Mouse (Mus musculus) urinary bladder, adult 18-20 months (tissue): Measurements from ENCODE around the gene Duox1.
"Not testable (repeated sequence)": the region's sequence is repeated elsewhere in the genome, so short reads cannot be mapped to it uniquely, and the experiment has no call there.

Experiments used
- DNase-seq, 2 experiments: peaks; one replicate each; pipeline ENCODE4 v3.0.0; 2022; ENCODE audit warnings: low spot score in 2 of 2, mixed read lengths in 2 of 2

Duox1 gene

GRCm38 (mm10) chr2:122374666-122375331 lies 59.3 kb downstream of the Duox1 start:
- no peak for DNase-seq

DNA sequence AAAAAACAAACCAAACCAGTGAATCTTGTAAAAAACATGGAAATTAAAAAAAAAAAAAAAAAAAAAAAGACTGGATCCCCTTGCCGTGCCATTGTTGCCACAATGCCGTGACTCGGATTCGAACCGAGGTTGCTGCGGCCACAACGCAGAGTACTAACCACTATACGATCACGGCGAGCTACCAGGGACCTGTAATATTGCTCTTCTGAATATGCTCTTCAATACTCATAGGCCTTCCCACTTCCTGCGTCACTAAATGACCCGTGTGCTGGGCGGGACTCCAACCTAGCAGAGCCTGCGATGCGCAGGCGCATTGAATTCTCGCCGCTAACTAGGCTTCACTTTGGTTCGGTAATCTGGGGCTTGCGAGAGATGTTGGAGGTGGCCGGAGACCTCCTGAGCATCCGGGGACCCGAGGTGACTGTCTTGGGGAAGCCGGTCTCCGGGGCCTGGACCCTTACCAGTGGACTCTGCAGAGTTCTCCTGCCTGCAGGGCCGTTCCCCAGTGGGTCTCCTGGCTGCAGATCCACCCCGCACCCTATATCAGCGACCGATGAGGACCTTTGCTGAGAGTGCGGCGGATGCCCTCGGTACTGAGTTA lies 60.0 kb downstream of the Duox1 start:
- peak; percentile 85 to 92 for DNase-seq

- DNase-seq: peak in 1 of 2 experiments; percentile 43
These were observed 60.6 kb downstream of the Duox1 start for GRCm38 (mm10) chr2:122376041-122376561.

GRCm38 (mm10) chr2:122377215-122377674 lies 61.8 kb downstream of the Duox1 start:
- peak; percentile 94 to 98 for DNase-seq

DNA sequence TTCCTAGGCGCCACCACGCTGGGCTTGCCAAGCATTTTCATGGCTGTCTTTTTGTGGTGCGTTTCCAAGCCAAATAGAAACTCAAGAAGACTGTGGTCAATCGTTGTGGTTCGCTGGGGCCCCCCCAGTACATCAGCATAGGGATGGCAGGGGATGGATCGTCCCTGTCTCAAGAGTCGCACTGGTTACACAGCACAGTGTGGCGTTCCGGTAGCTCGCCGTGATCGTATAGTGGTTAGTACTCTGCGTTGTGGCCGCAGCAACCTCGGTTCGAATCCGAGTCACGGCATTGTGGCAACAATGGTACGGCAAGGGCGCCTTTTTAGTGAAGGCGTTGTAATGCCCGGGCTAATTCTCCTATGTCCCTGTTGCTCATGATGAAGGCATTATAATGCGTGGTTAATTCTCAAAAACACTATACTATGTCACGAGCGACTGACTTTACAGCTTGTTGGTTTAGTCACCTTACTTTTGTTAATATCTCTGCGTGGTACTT lies 62.3 kb downstream of the Duox1 start:
- DNase-seq: peak; percentile 45 to 71

- no peak for DNase-seq
These were observed 63.2 kb downstream of the Duox1 start for GRCm38 (mm10) chr2:122378421-122379291.

DNA sequence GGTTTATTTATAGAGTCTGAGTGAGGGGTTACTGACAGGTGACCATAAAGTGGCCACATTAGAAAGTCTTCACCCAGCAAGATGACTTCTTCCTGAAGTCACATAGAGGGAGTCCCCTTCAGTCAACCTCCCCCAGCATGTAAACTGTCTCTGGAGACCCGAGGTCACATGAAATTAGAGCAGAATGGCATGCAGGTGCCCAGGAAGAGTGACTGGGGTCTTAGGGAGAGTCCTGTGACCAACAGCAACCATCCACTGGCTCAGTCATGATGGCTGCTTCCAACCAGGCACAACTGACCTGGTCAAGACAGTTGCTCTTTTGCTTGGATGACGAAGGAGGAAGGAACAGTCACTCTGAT lies 63.8 kb downstream of the Duox1 start:
- no peak for DNase-seq

DNA sequence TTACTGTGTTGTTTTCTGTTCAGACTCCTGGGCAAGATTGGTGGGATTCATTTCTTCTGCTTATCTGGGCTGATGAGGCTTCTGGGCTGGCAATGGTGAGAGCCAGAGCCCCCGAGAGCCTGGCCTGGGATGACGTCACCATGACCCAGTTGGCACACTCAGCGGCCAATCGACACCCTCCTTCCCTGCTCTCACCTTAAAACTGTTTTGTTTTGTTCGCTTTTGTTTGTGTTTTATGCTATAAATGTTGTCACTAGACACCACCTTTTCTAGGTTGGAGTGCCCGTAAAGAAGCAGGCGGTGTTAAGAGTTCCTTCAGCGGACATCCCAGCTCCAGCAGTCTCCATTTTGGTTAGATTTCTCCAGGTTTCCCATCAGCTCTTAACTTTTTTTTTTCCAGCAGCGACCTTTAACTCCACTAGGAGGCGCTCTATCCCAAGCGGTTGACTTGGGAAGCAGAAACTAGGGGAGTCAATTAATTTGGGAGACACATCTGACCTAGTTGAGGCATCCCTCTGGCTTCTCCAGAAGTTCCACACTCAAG lies 65.4 kb downstream of the Duox1 start:
- peak; percentile 28 to 37 for DNase-seq

DNA sequence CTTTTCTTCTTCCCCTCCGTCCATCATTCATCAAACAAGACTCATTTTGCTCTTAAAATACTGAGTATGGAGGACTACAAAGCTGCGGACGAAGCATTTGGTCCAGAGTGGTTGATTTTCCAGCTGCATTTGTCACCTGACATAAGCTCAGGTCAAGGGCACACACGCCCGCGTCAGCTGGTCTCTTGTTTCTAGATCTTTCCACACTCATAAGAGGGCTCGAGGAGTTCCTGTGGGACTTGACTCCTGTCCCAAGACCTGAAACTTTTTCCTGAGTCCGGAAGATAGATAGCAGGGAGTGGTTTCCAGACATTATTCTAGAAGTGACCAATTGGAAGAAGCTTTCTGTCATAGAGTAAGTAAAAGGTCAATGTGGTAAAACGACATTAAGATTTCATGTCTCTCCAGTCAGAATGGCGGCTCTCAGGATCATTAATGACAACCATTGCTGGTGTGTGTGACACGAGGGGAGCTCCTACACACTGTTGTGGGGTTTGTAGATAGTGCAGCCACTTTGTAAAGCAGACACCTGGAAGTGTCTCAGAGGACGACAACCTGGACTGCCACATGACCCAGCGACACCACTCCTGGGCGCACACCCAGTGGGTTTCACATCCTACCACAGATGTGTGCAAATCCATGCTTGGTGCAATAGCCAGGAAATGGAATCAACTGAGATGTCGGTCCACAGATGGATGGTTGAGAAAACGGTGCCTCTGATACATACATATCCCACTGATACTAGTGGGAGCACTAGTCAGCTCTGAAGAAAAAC lies 66.0 kb downstream of the Duox1 start:
- DNase-seq: no peak

GRCm38 (mm10) chr2:122382121-122382520 lies 66.6 kb downstream of the Duox1 start:
- no peak for DNase-seq

- no peak for DNase-seq
These were observed 69.6 kb downstream of the Duox1 start for GRCm38 (mm10) chr2:122385095-122385494.

GRCm38 (mm10) chr2:122387135-122387534 lies 71.7 kb downstream of the Duox1 start:
- not testable (repeated sequence) for DNase-seq

GRCm38 (mm10) chr2:122396150-122396549 lies 80.7 kb downstream of the Duox1 start:
- DNase-seq: peak in 1 of 2 experiments; percentile 16
